Mouse (Mus musculus) embryonic facial prominence, embryonic 12.5 days (tissue): Measurements from ENCODE around the gene Ptgds. TPM values are rescaled to one million over a fixed set of nuclear protein-coding genes. Genes with fewer than 3 reads are reported as not detected.

Source experiments
- ATAC-seq: fragments of 200-750 bp; cut with Nextera tagmentation; 2 replicates; pipeline ENCODE4 v1.8.0; 2017; ENCODE audit not compliant: insufficient number of reproducible peaks, insufficient read depth, low FRiP score, low TSS enrichment
- H3K27ac ChIP-seq: fragments of 300-500 bp; sonication (generic); 2 replicates; pipeline ENCODE4 v1.5.1; 2016; ENCODE audit warnings: mild to moderate bottlenecking
- H3K27me3 ChIP-seq: fragments of 300-500 bp; sonication (generic); 2 replicates; pipeline ENCODE4 v1.6.1; 2016; ENCODE audit warnings: mild to moderate bottlenecking, moderate library complexity
- H3K36me3 ChIP-seq: fragments of 300-500 bp; sonication (generic); 2 replicates; pipeline ENCODE4 v1.6.1; 2016; ENCODE audit warnings: mild to moderate bottlenecking
- H3K4me1 ChIP-seq: fragments of 300-500 bp; sonication (generic); 2 replicates; pipeline ENCODE4 v1.6.1; 2016
- H3K4me2 ChIP-seq: fragments of 300-500 bp; sonication (generic); replicated peaks from 2 replicates; pipeline ENCODE4 v1.6.1; 2016; ENCODE audit warnings: mild to moderate bottlenecking, moderate library complexity
- H3K4me3 ChIP-seq: fragments of 300-500 bp; sonication (generic); 2 replicates; pipeline ENCODE4 v1.5.1; 2016; ENCODE audit warnings: mild to moderate bottlenecking
- H3K9ac ChIP-seq: fragments of 300-500 bp; sonication (generic); 2 replicates; pipeline ENCODE4 v1.6.1; 2016; ENCODE audit warnings: mild to moderate bottlenecking, moderate library complexity
- H3K9me3 ChIP-seq: fragments of 300-500 bp; sonication (generic); 2 replicates; pipeline ENCODE4 v1.6.1; 2016; ENCODE audit warnings: mild to moderate bottlenecking, moderate library complexity
- WGBS: fragments of 180-500 bp; shearing (Covaris S2); methylation state at CpG from one replicate; pipeline ENCODE4 v1.1.7; 2016; 5-methylcytosine and 5-hydroxymethylcytosine counted together
- polyA plus RNA-seq: library from polyadenylated mRNA; unstranded; fragments of >200 nt; fragmentation: Nextera tagmentation; extraction: Ambion mirVana; gene quantifications from 2 replicates; pipeline ENCODE4 v1.2.1, GENCODE M21; 2016

Ptgds gene
- polyA plus RNA-seq, 1 experiment from 2014 or later, result 0.96 TPM

GRCm38 (mm10) chr2:25432326-25433098, 37.3 kb downstream of the Ptgds start:
- no peak for ATAC-seq
- Histone ChIP-seq H3K4me2 (no peak overlapping the region), H3K4me3 (no peak overlapping the region), H3K27ac (no peak overlapping the region), H3K36me3 (peaks cover 14% of the 10 kb centered on the region; the same call in 1 of the 2 replicates), H3K9ac (no peak overlapping the region), H3K9me3 (no peaks in the 10 kb centered on the region), H3K27me3 (peaks cover 22% of the 10 kb centered on the region), H3K4me1 (peaks cover 6% of the 10 kb centered on the region; the same call in 1 of the 2 replicates)
- 70% methylated on average over 11 of the region's 11 CpGs for WGBS

- Histone ChIP-seq H3K27ac (no peak overlapping the region), H3K36me3 (peaks cover 4% of the 10 kb centered on the region; the same call in 1 of the 2 replicates), H3K4me2 (no peak overlapping the region), H3K9me3 (no peaks in the 10 kb centered on the region), H3K4me1 (peaks cover 6% of the 10 kb centered on the region; the same call in 1 of the 2 replicates), H3K4me3 (no peak overlapping the region), H3K9ac (no peak overlapping the region), H3K27me3 (peaks cover 26% of the 10 kb centered on the region)
- ATAC-seq, result no peak
- WGBS, result 53% methylated on average over 6 of the region's 6 CpGs
Observed at GRCm38 (mm10) chr2:25431308-25431855, 38.5 kb downstream of the Ptgds start.

GRCm38 (mm10) chr2:25430395-25431233, 39.2 kb downstream of the Ptgds start:
- Histone ChIP-seq H3K9ac (0 out of 2 replicates have a peak overlapping the region, but pooled peaks have one; percentile 19), H3K4me2 (no peak overlapping the region), H3K27ac (no peak overlapping the region), H3K9me3 (no peaks in the 10 kb centered on the region), H3K4me3 (no peak overlapping the region), H3K36me3 (peaks cover 4% of the 10 kb centered on the region; the same call in 1 of the 2 replicates), H3K4me1 (peaks cover 6% of the 10 kb centered on the region; the same call in 1 of the 2 replicates), H3K27me3 (peaks cover 33% of the 10 kb centered on the region)
- 66% methylated on average over 17 of the region's 17 CpGs for WGBS
- ATAC-seq, result no peak; the same call in 1 of the 2 replicates

DNA sequence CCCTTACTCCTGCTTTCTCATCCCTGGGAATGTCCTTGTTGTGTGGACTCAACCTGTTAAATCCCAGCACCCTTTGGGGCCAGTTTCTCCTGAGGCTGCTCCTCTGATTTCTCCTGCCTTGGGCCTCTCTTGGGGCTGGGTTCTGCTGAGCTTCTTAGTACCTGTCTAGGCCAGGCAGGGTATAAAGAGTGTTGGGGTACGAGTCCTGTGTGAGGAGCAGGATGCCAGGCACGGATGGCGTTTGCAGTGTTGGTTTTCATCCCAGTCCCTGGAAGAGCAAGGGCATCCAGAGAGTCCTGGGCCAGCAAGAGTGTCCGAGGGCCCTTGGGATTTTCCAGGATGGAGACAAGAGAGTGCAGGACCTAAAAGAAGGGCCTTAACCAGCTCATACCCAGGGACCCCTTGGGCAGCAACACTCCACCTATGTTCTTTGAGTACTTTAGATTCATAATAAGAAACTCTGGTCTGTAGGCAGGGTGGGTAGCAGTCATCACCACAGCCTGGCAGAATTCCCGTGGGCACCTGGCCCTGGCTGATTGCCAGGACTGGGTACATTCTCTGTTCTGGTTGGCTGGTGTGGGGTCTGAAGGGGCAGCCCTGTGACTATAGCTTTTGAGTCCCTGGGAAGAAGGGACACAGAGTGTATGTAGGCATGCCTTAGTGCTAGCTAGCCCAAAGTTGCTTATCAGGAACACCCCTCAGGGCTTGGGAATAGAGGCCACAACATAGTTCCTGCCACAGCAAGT, 40.2 kb downstream of the Ptgds start:
- ATAC-seq, result no peak
- peaks cover 6% of the 10 kb centered on the region; the same call in 1 of the 2 replicates for H3K4me1 ChIP-seq
- H3K36me3 ChIP-seq, result 0 out of 2 replicates have a peak, but pooled peaks cover under 1% of the 10 kb centered on the region
- H3K27me3 ChIP-seq, result peaks cover 43% of the 10 kb centered on the region
- peak overlapping the region; percentile 93 for H3K4me2 ChIP-seq
- no peaks in the 10 kb centered on the region for H3K9me3 ChIP-seq
- peak overlapping the region; percentile 80 for H3K4me3 ChIP-seq
- H3K27ac ChIP-seq, result no peak overlapping the region
- H3K9ac ChIP-seq, result peak overlapping the region; percentile 73; the same call in 1 of the 2 replicates
- WGBS, result 69% methylated on average over 5 of the region's 5 CpGs

- Histone ChIP-seq H3K36me3 (no peaks in the 10 kb centered on the region), H3K4me2 (peak within 1 kb of the TSS; percentile 93), H3K9me3 (no peaks in the 10 kb centered on the region), H3K4me1 (peaks cover 6% of the 10 kb centered on the region; the same call in 1 of the 2 replicates), H3K27ac (peak within 1 kb of the TSS; percentile 47), H3K9ac (peak within 1 kb of the TSS; percentile 73), H3K4me3 (peak within 1 kb of the TSS; percentile 80), H3K27me3 (peaks cover 53% of the 10 kb centered on the region)
- peak; percentile 78 for ATAC-seq
- under 1% methylated on average over 82 of the region's 89 CpGs for WGBS
Observed at GRCm38 (mm10) chr2:25428442-25429236, 41.2 kb downstream of the Ptgds start, which contains the start of gene Abca2. Gene Abca2 (plus strand): TSS chr2:25428703.

- WGBS, result 88% methylated on average over 5 of the region's 5 CpGs
- Histone ChIP-seq H3K4me3 (no peak overlapping the region), H3K4me1 (peaks cover 6% of the 10 kb centered on the region; the same call in 1 of the 2 replicates), H3K9ac (no peak overlapping the region), H3K27ac (no peak overlapping the region), H3K4me2 (no peak overlapping the region), H3K36me3 (no peaks in the 10 kb centered on the region), H3K9me3 (no peaks in the 10 kb centered on the region), H3K27me3 (peaks cover 65% of the 10 kb centered on the region)
- ATAC-seq, result no peak
Observed at GRCm38 (mm10) chr2:25427256-25427655, 42.6 kb downstream of the Ptgds start.

DNA sequence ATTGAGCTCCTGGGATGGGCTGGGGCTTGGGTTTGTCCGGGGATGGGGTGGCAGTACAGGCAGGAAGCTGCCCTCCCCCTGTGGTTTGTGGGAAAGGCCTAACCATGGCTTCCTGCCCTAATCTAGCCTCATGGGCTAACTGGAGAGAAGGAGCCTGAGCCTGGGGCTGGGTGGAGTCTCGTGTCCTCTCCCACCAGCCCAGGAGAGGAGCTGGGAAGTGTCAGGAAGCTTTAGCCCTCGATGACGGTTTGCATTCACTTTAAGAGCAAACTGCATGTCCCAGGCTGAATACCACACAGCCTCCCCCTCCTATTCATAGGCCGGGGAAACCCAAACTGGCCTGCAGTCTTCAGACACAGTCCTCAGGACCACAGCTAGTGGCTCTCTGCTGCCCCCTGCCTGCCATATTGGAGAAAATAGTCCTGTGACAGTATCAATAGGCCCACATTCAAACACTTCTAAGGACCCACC, 43.1 kb downstream of the Ptgds start:
- no peak for ATAC-seq
- H3K4me1 ChIP-seq, result peaks cover 6% of the 10 kb centered on the region; the same call in 1 of the 2 replicates
- 28% methylated on average over 5 of the region's 5 CpGs for WGBS
- peak overlapping the region; percentile 34; the same call in 1 of the 2 replicates for H3K9ac ChIP-seq
- H3K4me3 ChIP-seq, result no peak overlapping the region
- H3K36me3 ChIP-seq, result no peaks in the 10 kb centered on the region
- no peak overlapping the region for H3K27ac ChIP-seq
- H3K27me3 ChIP-seq, result peaks cover 65% of the 10 kb centered on the region
- no peak overlapping the region for H3K4me2 ChIP-seq
- no peaks in the 10 kb centered on the region for H3K9me3 ChIP-seq

GRCm38 (mm10) chr2:25425481-25425880, 44.4 kb downstream of the Ptgds start:
- H3K4me1 ChIP-seq, result peaks cover 6% of the 10 kb centered on the region; the same call in 1 of the 2 replicates
- 52% methylated on average over 27 of the region's 27 CpGs for WGBS
- ATAC-seq, result no peak
- H3K9me3 ChIP-seq, result no peaks in the 10 kb centered on the region
- no peak overlapping the region for H3K4me2 ChIP-seq
- H3K36me3 ChIP-seq, result no peaks in the 10 kb centered on the region
- H3K9ac ChIP-seq, result no peak overlapping the region
- H3K4me3 ChIP-seq, result no peak overlapping the region
- peaks cover 60% of the 10 kb centered on the region for H3K27me3 ChIP-seq
- H3K27ac ChIP-seq, result no peak overlapping the region

DNA sequence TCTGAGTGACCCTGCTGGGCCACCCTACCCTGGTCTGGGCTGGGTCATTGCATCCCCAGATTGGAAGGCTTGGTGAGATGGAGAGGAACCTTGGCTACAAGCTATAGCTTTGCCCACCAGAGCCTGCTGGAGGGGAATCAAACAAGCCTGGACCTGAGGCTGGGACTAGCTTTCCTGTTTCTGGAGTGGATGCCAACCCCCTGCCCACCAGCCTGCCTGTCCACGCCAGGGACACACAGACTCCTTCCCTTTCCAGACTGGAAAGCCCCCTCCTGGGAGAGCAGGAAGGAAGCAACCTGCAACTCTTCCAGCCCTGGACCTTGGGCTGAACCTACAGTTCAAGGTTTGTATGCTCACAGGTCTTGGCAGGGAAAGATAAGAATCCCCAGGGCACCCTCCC, 46.2 kb downstream of the Ptgds start:
- no peaks in the 10 kb centered on the region for H3K4me1 ChIP-seq
- H3K4me2 ChIP-seq, result no peak overlapping the region
- WGBS, result 60% methylated on average over 1 of the region's 1 CpGs
- no peak overlapping the region for H3K27ac ChIP-seq
- no peaks in the 10 kb centered on the region for H3K9me3 ChIP-seq
- no peak for ATAC-seq
- H3K4me3 ChIP-seq, result no peak overlapping the region
- H3K36me3 ChIP-seq, result no peaks in the 10 kb centered on the region
- peaks cover 42% of the 10 kb centered on the region for H3K27me3 ChIP-seq
- no peak overlapping the region for H3K9ac ChIP-seq
